Mouse (Mus musculus) embryo, embryonic 10 days (tissue): Measurements from ENCODE around the gene Gzmd.
"Not testable (repeated sequence)": the region's sequence is repeated elsewhere in the genome, so short reads cannot be mapped to it uniquely, and the experiment has no call there.

ENCODE experiments used
- DNase-seq: peaks from one replicate; pipeline ENCODE4 v3.0.0-alpha.2; 2015; ENCODE audit warnings: low spot score

The Gzmd gene

DNA sequence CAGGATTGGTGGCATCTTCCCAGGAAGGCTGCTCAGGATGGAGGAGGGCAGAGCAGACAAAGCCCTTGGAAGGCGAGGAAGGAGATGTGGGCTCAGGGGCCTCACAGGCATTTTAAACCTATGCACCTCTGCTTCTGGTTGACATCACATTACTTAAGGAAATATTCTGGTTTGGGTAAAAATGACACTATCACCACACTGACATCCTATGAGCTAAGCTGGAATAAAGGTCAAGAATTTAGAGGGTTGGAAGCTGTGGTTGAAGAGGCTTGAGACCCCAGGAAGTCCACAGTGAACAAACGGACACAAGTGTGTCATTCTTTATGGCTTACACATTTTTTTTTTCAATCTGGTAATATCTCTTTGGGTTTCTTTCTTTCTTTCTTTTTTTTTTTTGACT is at the start of gene Gzmd:
Gzmd (minus strand) TSS at position 101 of the 400 bp plus-strand sequence.
- DNase-seq = not testable (repeated sequence)

- peak; percentile 71 for DNase-seq
Observed at GRCm38 (mm10) chr14:56177651-56178050, 45.2 kb upstream of the Gzmd start.

DNA sequence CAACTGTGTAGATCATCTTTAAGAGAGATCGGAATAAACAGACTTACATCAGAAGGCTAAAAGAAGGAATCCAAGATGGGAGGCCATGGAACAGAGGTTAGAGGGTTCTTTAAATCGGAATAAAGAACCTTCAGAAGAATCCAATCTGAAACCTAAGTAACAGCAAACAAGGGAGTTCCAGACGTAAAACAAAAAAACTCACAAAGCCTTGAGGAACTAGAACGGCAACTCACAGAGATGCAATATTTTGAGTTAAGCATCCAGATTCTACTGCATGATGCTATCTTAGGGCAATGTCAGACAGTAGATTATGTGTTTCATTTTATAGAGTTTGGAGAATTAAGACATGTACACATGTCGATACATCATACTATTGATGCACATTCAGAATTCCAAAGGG is 42.1 kb upstream of the Gzmd start, which contains the start of gene Gzmn:
Gzmn (minus strand) TSS at position 101 of the 400 bp plus-strand sequence.
- no peak for DNase-seq

DNA sequence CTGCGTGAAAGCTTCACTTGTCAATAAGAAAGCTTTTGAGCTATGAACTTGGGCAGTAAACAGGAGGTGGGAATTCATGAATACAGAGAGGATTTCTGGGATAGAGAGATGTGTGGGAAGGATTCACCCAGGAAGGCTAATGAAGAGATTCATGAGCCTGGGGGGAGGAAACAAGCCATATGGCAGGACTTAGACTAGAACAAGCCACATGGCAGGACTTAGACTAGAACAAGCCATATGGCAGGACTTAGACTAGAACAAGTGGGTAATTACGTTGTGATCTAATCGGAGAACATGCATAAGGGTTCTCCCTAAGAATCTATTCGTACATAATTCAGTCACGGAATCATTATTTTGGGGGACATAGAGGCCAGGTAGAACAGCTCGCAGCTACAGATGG is 41.0 kb upstream of the Gzmd start:
- DNase-seq = no peak

DNA sequence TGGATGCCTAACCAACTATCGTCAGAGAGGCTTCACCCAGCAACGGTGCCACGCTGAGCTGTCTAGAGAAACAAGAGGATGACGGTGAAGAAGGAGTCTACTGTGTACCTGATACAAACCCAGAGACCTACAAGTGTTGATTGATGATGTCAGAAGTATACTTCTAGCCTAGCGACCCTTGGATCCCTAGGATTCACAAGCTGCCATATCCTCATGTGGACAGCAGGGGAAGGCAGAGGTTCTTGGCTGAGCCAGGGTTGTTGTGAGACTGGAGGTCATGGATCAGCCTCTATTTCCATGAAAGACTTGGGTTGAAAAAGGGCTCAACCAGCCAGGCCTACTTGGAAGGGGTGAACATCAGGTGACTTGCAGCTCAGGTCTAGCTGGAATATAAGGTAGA is 40.3 kb upstream of the Gzmd start:
- DNase-seq = no peak

GRCm38 (mm10) chr14:56168009-56168408 is 35.6 kb upstream of the Gzmd start:
- DNase-seq = no peak

GRCm38 (mm10) chr14:56162109-56162508 is 29.7 kb upstream of the Gzmd start:
- no peak for DNase-seq

DNA sequence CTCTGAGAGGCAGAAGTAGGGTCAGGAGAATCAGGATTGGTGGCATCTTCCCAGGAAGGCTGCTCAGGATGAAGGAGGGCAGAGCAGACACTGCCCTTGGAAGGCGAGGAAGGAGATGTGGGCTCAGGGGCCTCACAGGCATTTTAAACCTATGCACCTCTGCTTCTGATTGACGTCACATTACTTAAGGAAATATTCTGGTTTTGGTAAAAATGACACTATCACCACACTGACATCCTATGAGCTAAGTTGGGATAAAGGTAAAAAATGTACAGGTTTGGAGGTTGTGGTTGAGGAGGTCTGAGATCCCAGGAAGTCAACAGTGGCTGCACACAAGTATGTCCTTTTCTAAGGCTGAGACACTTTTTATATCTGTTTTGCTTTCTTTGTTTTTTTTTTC is 27.1 kb upstream of the Gzmd start, which contains the start of gene Gzmg:
Gzmg (minus strand) TSS at position 101 of the 400 bp plus-strand sequence.
- DNase-seq = not testable (repeated sequence)

GRCm38 (mm10) chr14:56155340-56155739 is 22.9 kb upstream of the Gzmd start:
- DNase-seq = no peak

DNA sequence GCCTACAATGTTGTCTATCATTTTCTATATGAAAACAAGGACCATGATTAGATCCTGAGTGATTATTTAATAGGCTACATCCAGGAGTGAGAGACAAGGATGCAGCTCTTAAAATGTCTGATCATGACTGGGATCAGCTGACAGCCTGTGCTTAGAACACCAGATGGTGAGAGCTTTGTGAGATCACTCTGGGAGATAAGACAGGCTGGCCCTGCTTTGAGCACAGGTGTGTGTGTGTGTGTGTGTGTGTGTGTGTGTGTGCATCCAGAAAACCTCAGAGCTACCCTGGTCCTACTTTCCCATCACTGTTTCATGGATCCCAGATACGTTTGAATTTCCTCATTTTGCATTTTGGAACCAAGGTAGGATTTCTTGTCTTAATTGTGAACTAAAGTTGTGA is 1.3 kb upstream of the Gzmd start:
- not testable (repeated sequence) for DNase-seq

DNA sequence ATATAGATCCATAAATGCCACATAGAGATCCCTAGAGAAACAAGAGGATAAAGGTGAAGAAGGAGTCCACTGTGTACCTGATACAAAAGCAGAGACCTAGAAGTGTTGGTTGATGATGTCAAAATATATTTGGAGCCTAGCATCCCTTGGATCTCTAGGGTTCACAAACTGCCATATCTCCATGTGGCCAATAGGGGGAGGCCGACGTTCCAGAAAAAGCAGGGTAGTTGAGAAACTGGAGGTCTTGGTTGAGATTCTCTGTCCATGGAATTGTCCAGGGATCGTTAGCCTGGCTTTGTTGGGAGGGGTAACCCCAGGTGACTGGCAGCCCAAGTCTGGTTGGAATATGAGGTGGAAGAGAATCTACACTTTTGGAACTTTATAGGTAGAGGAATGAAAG is 4.1 kb downstream of the Gzmd start:
- DNase-seq = no peak

DNA sequence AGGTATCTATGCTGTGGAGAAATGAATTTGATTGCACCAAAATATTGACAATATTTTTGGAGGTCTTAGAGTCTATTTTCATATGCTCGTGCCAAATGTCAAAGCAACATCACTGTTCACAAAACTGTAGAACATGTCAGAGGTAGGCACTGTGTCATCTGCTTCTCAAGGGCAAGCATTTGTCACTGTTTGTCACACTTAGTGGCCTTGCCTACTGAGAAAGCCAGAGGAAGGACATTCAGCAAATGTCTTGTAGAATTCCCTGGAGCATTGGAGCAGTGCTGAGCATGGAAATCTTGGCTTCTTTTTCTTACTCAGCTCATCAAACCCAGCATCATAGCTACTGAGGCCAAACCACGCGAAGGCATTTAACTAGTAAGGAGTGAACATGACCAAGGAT is 8.9 kb downstream of the Gzmd start:
- no peak for DNase-seq

- no peak for DNase-seq
Observed at GRCm38 (mm10) chr14:56120525-56120924, 11.9 kb downstream of the Gzmd start, which contains the start of gene Gzme. Gzme (minus strand) TSS chr14:56120625.

DNA sequence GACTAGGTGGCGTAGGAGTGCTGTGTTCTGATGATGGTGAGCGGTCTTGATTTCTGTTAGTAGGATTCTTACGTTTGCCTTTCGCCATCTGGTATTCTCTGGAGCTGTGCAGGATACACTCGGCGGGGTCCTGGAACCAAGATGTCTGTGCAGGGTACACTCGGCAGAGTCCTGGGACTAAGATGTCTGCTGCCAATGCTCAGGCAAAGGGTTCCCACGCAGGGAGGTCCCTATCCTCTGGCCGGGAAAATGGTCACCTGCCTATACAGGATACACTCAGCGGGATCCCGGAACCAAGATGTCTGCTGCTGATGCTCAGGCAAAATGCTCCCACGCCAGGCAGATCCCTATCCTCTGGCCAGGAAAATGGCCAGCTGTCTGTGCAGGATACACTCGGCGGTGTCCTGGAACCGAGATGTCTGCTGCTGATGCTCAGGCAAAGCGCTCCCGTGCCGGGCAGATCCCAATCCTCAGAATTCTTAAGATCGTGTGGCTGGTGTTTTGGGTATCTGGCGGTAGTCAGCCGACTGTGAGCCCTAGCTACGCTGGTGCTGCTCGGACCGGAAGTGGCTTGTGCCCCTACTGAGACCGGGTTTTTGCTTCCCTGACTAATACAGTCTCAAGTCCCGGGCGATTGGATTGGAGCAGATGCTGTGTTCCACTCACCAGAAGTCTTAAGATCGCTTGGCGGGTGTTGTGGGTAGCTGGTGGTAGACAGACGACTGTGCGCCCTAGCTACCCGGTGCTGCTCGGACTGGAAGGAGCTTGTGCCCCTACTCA is 16.7 kb downstream of the Gzmd start:
- DNase-seq = not testable (repeated sequence)

GRCm38 (mm10) chr14:56105447-56106180 is 26.8 kb downstream of the Gzmd start:
- DNase-seq = no peak

DNA sequence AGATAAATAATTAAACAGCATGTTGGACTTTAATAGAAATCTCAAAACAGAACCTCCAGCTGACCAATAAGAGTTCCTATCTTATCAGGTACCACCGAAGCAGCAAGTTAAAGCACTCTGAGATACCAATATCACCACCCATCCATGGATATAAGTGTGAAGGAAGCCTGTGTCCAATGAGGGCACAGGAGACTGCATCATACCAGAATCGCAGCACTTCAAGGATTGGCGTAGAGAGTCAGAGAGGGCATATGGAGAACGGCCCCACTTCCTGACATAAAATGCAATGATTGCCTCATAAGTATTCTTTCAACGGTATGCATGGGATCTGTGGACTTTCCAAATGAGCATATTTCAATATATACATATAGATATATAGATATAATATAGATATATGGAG is 27.4 kb downstream of the Gzmd start:
- DNase-seq = no peak

DNA sequence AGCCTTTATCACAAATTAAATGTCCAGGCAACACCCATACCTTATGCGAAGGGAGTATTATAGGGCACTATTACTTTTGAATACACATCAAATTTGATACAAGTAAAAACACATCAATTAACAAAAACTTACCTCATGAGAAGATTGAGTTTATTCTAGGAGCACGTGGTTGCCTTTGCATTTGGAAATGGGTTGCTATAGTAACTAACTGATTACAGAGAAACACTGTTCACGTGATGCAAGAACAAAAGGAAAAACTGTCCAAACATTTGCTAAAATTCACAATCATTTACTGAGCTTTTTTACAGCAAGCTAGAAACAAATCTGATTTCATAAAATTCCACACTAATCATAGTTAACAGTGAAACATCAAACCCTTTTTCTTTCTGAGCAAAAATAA is 29.0 kb downstream of the Gzmd start:
- DNase-seq = no peak

DNA sequence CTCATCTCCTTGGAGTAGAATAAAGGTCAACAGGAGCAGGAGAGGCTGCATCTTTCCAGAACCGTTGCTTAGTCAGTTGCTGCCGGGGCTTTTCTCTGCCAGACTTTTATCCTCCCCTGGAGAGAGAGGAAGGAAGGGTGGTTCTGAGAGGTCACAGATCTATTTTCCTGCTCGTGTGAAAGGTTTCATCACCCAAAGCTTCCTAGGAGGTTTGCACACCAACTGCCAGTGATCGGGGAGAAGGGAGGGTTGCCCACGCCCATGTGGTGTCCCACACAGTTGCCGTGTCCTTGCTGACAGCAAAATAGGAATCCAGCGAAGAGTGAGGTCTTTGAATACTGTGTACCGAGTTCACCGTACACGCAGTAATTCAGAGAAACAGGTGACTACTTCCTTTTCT is 30.0 kb downstream of the Gzmd start, which contains the start of gene Ctsg:
Ctsg (minus strand) TSS at position 189 of the 400 bp plus-strand sequence.
- DNase-seq = no peak

DNA sequence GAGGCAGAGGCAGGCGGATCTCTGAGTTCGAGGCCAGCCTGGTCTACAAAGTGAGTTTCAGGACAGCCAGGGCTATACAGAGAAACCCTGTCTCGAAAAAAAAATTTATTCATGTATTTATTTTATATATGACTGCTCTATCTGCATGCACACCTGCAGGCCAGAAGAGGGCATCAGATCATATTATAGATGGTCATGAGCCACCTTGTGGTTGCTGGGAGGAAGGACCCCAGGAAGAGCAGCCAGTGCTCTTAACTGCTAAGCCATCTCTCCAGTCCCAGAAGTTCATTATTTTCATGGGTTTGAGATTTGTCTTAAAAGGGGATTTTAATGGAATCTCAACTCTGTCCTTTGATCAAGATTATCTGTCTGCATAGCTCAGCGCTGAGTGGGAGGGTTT is 33.5 kb downstream of the Gzmd start:
- DNase-seq = peak; percentile 45

DNA sequence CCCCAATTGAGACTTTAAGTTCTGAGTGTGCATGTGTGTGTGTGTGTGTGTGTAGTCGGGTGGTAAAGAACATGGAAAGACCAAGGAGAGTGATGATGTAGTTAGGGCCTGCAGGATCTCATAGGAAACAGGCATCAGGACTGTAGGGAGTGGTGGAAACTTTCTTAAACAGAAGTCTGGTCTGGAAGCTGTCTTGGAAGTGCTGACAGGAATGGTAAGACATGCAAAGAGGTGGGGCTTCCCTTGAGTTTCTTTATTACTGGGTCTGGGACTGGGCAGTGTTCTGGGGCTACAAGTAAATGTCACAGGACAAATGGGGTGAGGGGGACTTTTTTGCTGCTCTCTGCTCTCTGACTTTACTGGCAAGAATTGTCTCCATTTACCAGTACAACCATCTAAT is 34.8 kb downstream of the Gzmd start:
- peak; percentile 7 for DNase-seq

- no peak for DNase-seq
Observed at GRCm38 (mm10) chr14:56093353-56093752, 39.1 kb downstream of the Gzmd start.

GRCm38 (mm10) chr14:56086711-56087110 is 45.7 kb downstream of the Gzmd start:
- DNase-seq = no peak

GRCm38 (mm10) chr14:56085167-56085566 is 47.2 kb downstream of the Gzmd start, which contains the start of gene Mcpt8:
Mcpt8 (minus strand) TSS chr14:56085273.
- no peak for DNase-seq
